Mouse (Mus musculus): ENCODE data around the gene Meaf6. TPM values are rescaled to one million over a fixed set of nuclear protein-coding genes. Genes with fewer than 3 reads are reported as not detected.

The Meaf6 gene
- total and polyA plus RNA-seq, 3 experiments = 17.6 to 21.6 (median 21.2) TPM

GRCm38 (mm10) chr4:125158081-125158480 lies 73.1 kb downstream of the Meaf6 start:
- intact Hi-C loops (cut with DNase I) = no loop called here
- DNase-seq = no peak
- no peaks in the 10 kb centered on the region for H3K27me3 ChIP-seq (ENCODE audit: control insufficient read depth, insufficient read depth, low read length)
- no peaks in the 10 kb centered on the region for H3K36me3 ChIP-seq (ENCODE audit: control insufficient read depth, insufficient read depth, low read length)
- 81% methylated on average over 2 of the region's 2 CpGs for WGBS
- H3K9ac ChIP-seq (ENCODE audit: low read depth, low read length) = no peak overlapping the region
- H3K4me1 ChIP-seq (ENCODE audit: control insufficient read depth, insufficient read depth, low read length) = no peaks in the 10 kb centered on the region
- H3K27ac ChIP-seq = no peak overlapping the region
- no peak overlapping the region for H3K4me3 ChIP-seq
- no peaks in the 10 kb centered on the region for H3K79me2 ChIP-seq (replicated peaks; ENCODE audit: control insufficient read depth, insufficient read depth, low read length)
- TF ChIP-seq CTCF (IDR thresholded peaks at IDR 0.05) = no peak
- no peak for TF ChIP-seq EP300 (IDR thresholded peaks at IDR 0.05; ENCODE audit: insufficient read depth, low read depth, low read length)
- TF ChIP-seq POLR2A (IDR thresholded peaks at IDR 0.05; ENCODE audit: insufficient read depth, low read depth, low read length) = no peak

GRCm38 (mm10) chr4:125158581-125159317 lies 73.8 kb downstream of the Meaf6 start:
- no peaks in the 10 kb centered on the region for H3K79me2 ChIP-seq (replicated peaks; ENCODE audit: control insufficient read depth, insufficient read depth, low read length)
- intact Hi-C loops (cut with DNase I) = no loop called here
- H3K4me3 ChIP-seq = no peak overlapping the region
- no peaks in the 10 kb centered on the region for H3K36me3 ChIP-seq (ENCODE audit: control insufficient read depth, insufficient read depth, low read length)
- no peak for DNase-seq
- no peaks in the 10 kb centered on the region for H3K4me1 ChIP-seq (ENCODE audit: control insufficient read depth, insufficient read depth, low read length)
- TF ChIP-seq CTCF (IDR thresholded peaks at IDR 0.05) (no peak), EP300 (IDR thresholded peaks at IDR 0.05; ENCODE audit: insufficient read depth, low read depth, low read length) (no peak), POLR2A (IDR thresholded peaks at IDR 0.05; ENCODE audit: insufficient read depth, low read depth, low read length) (no peak)
- no peak overlapping the region for H3K27ac ChIP-seq
- H3K27me3 ChIP-seq (ENCODE audit: control insufficient read depth, insufficient read depth, low read length) = no peaks in the 10 kb centered on the region
- 58% methylated on average over 20 of the region's 20 CpGs for WGBS
- no peak overlapping the region for H3K9ac ChIP-seq (ENCODE audit: low read depth, low read length)

- no peaks in the 10 kb centered on the region for H3K4me1 ChIP-seq (ENCODE audit: control insufficient read depth, insufficient read depth, low read length)
- no peak for TF ChIP-seq POLR2A (IDR thresholded peaks at IDR 0.05; ENCODE audit: insufficient read depth, low read depth, low read length)
- peak; percentile 96; the same call in 1 of the 2 replicates for TF ChIP-seq CTCF (IDR thresholded peaks at IDR 0.05)
- no peak for TF ChIP-seq EP300 (IDR thresholded peaks at IDR 0.05; ENCODE audit: insufficient read depth, low read depth, low read length)
- H3K4me3 ChIP-seq = no peak overlapping the region
- 9% methylated on average over 19 of the region's 19 CpGs for WGBS
- intact Hi-C loops (cut with DNase I) = loop anchor here (1.0 kb wide), 1 partner anchor 802 kb away; no protein-coding TSS in a partner anchor
- no peaks in the 10 kb centered on the region for H3K36me3 ChIP-seq (ENCODE audit: control insufficient read depth, insufficient read depth, low read length)
- H3K27ac ChIP-seq = no peak overlapping the region
- H3K27me3 ChIP-seq (ENCODE audit: control insufficient read depth, insufficient read depth, low read length) = no peaks in the 10 kb centered on the region
- no peak overlapping the region for H3K9ac ChIP-seq (ENCODE audit: low read depth, low read length)
- H3K79me2 ChIP-seq (replicated peaks; ENCODE audit: control insufficient read depth, insufficient read depth, low read length) = no peaks in the 10 kb centered on the region
- peak; percentile 78 to 89 for DNase-seq
Observed at GRCm38 (mm10) chr4:125160320-125160950, 75.5 kb downstream of the Meaf6 start.

GRCm38 (mm10) chr4:125160951-125161331 lies 76.0 kb downstream of the Meaf6 start:
- intact Hi-C loops (cut with DNase I) = loop anchor here (1.0 kb wide), 1 partner anchor 801 kb away; no protein-coding TSS in a partner anchor
- 80% methylated on average over 10 of the region's 10 CpGs for WGBS
- no peak for TF ChIP-seq EP300 (IDR thresholded peaks at IDR 0.05; ENCODE audit: insufficient read depth, low read depth, low read length)
- no peak for TF ChIP-seq CTCF (IDR thresholded peaks at IDR 0.05)
- TF ChIP-seq POLR2A (IDR thresholded peaks at IDR 0.05; ENCODE audit: insufficient read depth, low read depth, low read length) = no peak

GRCm38 (mm10) chr4:125161392-125161791 lies 76.5 kb downstream of the Meaf6 start:
- DNase-seq = no peak
- intact Hi-C loops (cut with DNase I) = no loop called here

More at GRCm38 (mm10) chr4:125160951-125161331, 76.0 kb downstream of the Meaf6 start:
- Histone ChIP-seq H3K4me1 (ENCODE audit: control insufficient read depth, insufficient read depth, low read length) (no peaks in the 10 kb centered on the region), H3K79me2 (replicated peaks; ENCODE audit: control insufficient read depth, insufficient read depth, low read length) (no peaks in the 10 kb centered on the region), H3K36me3 (ENCODE audit: control insufficient read depth, insufficient read depth, low read length) (no peaks in the 10 kb centered on the region), H3K9ac (ENCODE audit: low read depth, low read length) (no peak overlapping the region), H3K27me3 (ENCODE audit: control insufficient read depth, insufficient read depth, low read length) (no peaks in the 10 kb centered on the region), H3K27ac (no peak overlapping the region), H3K4me3 (no peak overlapping the region)
- no peak for DNase-seq

GRCm38 (mm10) chr4:125162701-125163100 lies 77.8 kb downstream of the Meaf6 start:
- intact Hi-C loops (cut with DNase I) = no loop called here
- H3K4me3 ChIP-seq = no peak overlapping the region
- H3K27me3 ChIP-seq (ENCODE audit: control insufficient read depth, insufficient read depth, low read length) = no peaks in the 10 kb centered on the region
- no peak overlapping the region for H3K9ac ChIP-seq (ENCODE audit: low read depth, low read length)
- H3K79me2 ChIP-seq (replicated peaks; ENCODE audit: control insufficient read depth, insufficient read depth, low read length) = no peaks in the 10 kb centered on the region
- no peaks in the 10 kb centered on the region for H3K36me3 ChIP-seq (ENCODE audit: control insufficient read depth, insufficient read depth, low read length)
- DNase-seq = no peak
- 58% methylated on average over 7 of the region's 7 CpGs for WGBS
- no peaks in the 10 kb centered on the region for H3K4me1 ChIP-seq (ENCODE audit: control insufficient read depth, insufficient read depth, low read length)
- TF ChIP-seq CTCF (IDR thresholded peaks at IDR 0.05) (no peak), EP300 (IDR thresholded peaks at IDR 0.05; ENCODE audit: insufficient read depth, low read depth, low read length) (no peak), POLR2A (IDR thresholded peaks at IDR 0.05; ENCODE audit: insufficient read depth, low read depth, low read length) (no peak)
- H3K27ac ChIP-seq = no peak overlapping the region

More at GRCm38 (mm10) chr4:125161392-125161791, 76.5 kb downstream of the Meaf6 start:
- 67% methylated on average over 8 of the region's 8 CpGs for whole genome bisulfite sequencing
- Histone ChIP-seq H3K27ac (no peak overlapping the region), H3K36me3 (ENCODE audit: control insufficient read depth, insufficient read depth, low read length) (no peaks in the 10 kb centered on the region), H3K79me2 (replicated peaks; ENCODE audit: control insufficient read depth, insufficient read depth, low read length) (no peaks in the 10 kb centered on the region), H3K9ac (ENCODE audit: low read depth, low read length) (no peak overlapping the region), H3K4me1 (ENCODE audit: control insufficient read depth, insufficient read depth, low read length) (no peaks in the 10 kb centered on the region), H3K4me3 (no peak overlapping the region), H3K27me3 (ENCODE audit: control insufficient read depth, insufficient read depth, low read length) (no peaks in the 10 kb centered on the region)
- TF ChIP-seq EP300 (IDR thresholded peaks at IDR 0.05; ENCODE audit: insufficient read depth, low read depth, low read length) (no peak), CTCF (IDR thresholded peaks at IDR 0.05) (no peak), POLR2A (IDR thresholded peaks at IDR 0.05; ENCODE audit: insufficient read depth, low read depth, low read length) (no peak)

Other genes starting within 250 kb of the Meaf6 start
- gene Yrdc, start 234.5 kb upstream of the Meaf6 start, total RNA-seq (2021) = 10 to 100 TPM; 21.6 to 22.6 TPM
- gene Yrdc, start 234.5 kb upstream of the Meaf6 start, polyA plus RNA-seq (2012; rRNA removed) = 18.4 and 38.6 TPM in 2 replicates
- gene 1110065P20Rik, start 233.9 kb upstream of the Meaf6 start, total RNA-seq (2021) = 10 to 100 TPM; 18.6 to 20.4 TPM
- gene 1110065P20Rik, start 233.9 kb upstream of the Meaf6 start, polyA plus RNA-seq (2012; rRNA removed) = 26.3 and 28.0 TPM in 2 replicates
- gene Maneal, start 223.0 kb upstream of the Meaf6 start, total RNA-seq (2021) = under 1 TPM; 0.23 to 0.34 TPM
- 0.41 and 0.88 TPM in 2 replicates for gene Maneal, start 223.0 kb upstream of the Meaf6 start, polyA plus RNA-seq (2012; rRNA removed)
- not detected for gene Epha10, start 204.2 kb upstream of the Meaf6 start, total RNA-seq (2021)
- gene Epha10, start 204.2 kb upstream of the Meaf6 start, polyA plus RNA-seq (2012; rRNA removed) = 0.02 TPM in 1 of 2 replicates, not detected in the other
- gene 9930104L06Rik, start 148.1 kb upstream of the Meaf6 start, total RNA-seq (2021) = 1 to 10 TPM; 6.1 to 8.4 TPM
- gene 9930104L06Rik, start 148.1 kb upstream of the Meaf6 start, polyA plus RNA-seq (2012; rRNA removed) = 5.9 and 7.5 TPM in 2 replicates
- under 1 TPM; 0.52 to 0.59 TPM for gene Cdca8, start 145.8 kb upstream of the Meaf6 start, total RNA-seq (2021)
- 0.35 and 0.57 TPM in 2 replicates for gene Cdca8, start 145.8 kb upstream of the Meaf6 start, polyA plus RNA-seq (2012; rRNA removed)
- gene Rspo1, start 98.7 kb upstream of the Meaf6 start, total RNA-seq (2021) = 1 to 10 TPM; 2.7 to 4.4 TPM
- 3.9 and 4.0 TPM in 2 replicates for gene Rspo1, start 98.7 kb upstream of the Meaf6 start, polyA plus RNA-seq (2012; rRNA removed)
- 10 to 100 TPM; 27.7 to 28.7 TPM for gene Gnl2, start 68.5 kb upstream of the Meaf6 start, total RNA-seq (2021)
- gene Gnl2, start 68.5 kb upstream of the Meaf6 start, polyA plus RNA-seq (2012; rRNA removed) = 12.2 and 18.6 TPM in 2 replicates
- not detected for gene Dnali1, start 19.4 kb upstream of the Meaf6 start, total RNA-seq (2021)
- 1.4 TPM in 1 of 2 replicates, not detected in the other for gene Dnali1, start 19.4 kb upstream of the Meaf6 start, polyA plus RNA-seq (2012; rRNA removed)
- gene Snip1, start 18.5 kb upstream of the Meaf6 start, total RNA-seq (2021) = 1 to 10 TPM; 7.4 to 7.5 TPM
- 4.4 and 8.2 TPM in 2 replicates for gene Snip1, start 18.5 kb upstream of the Meaf6 start, polyA plus RNA-seq (2012; rRNA removed)
- gene Zc3h12a, start 42.7 kb downstream of the Meaf6 start, total RNA-seq (2021) = 1 to 10 TPM; 3.0 to 4.8 TPM
- gene Zc3h12a, start 42.7 kb downstream of the Meaf6 start, polyA plus RNA-seq (2012; rRNA removed) = 5.0 TPM in 2 replicates

Measured in heart, adult 2 months (tissue).